Mouse (Mus musculus) myocyte (in vitro differentiated cells): ENCODE data around the gene Prrg2.

Source experiments
- CEBPB ChIP-seq: IDR thresholded peaks from 2 replicates; pipeline ENCODE4 v1.6.1; 2011; ENCODE audit warnings: mild to moderate bottlenecking, moderate library complexity; ENCODE audit not compliant: poor library complexity, insufficient read depth, severe bottlenecking
- MAX ChIP-seq: IDR thresholded peaks from one replicate; pipeline ENCODE4 v1.6.1; 2011; ENCODE audit warnings: low read depth, mild to moderate bottlenecking, control low read depth
- MYOD1 ChIP-seq, 3 experiments: IDR thresholded peaks; one replicate each; pipeline ENCODE4 v1.6.1; 2011; ENCODE audit warnings: control low read depth in 2 of 3, low read depth in 2 of 3, mild to moderate bottlenecking in 2 of 3, moderate library complexity in 1 of 3; ENCODE audit not compliant: insufficient read length in 2 of 3, control insufficient read depth in 1 of 3
- POLR2A ChIP-seq: IDR thresholded peaks from one replicate; pipeline ENCODE4 v1.6.1; 2011; ENCODE audit warnings: low read depth, mild to moderate bottlenecking, control low read depth, moderate library complexity; ENCODE audit not compliant: insufficient read length
- POLR2AphosphoS2 ChIP-seq: IDR thresholded peaks from one replicate; pipeline ENCODE4 v1.6.1; 2011; ENCODE audit warnings: low read depth, control low read depth; ENCODE audit not compliant: insufficient read length
- TCF12 ChIP-seq: IDR thresholded peaks from one replicate; pipeline ENCODE4 v1.6.1; 2011; ENCODE audit warnings: mild to moderate bottlenecking, control low read depth; ENCODE audit not compliant: poor library complexity, insufficient read depth, severe bottlenecking
- USF1 ChIP-seq: IDR thresholded peaks from one replicate; pipeline ENCODE4 v1.6.1; 2011; ENCODE audit warnings: low read depth, mild to moderate bottlenecking, control low read depth, moderate library complexity

GRCm38 (mm10) chr7:45047491-45047890 lies 15.0 kb downstream of the Prrg2 start:
- TF ChIP-seq POLR2AphosphoS2 = no peak
- TF ChIP-seq USF1 = no peak
- no peak for TF ChIP-seq POLR2A
- no peak for TF ChIP-seq CEBPB
- no peak for TF ChIP-seq MAX
- TF ChIP-seq MYOD1 (IDR thresholded peaks at IDR 0.05; ENCODE audit: control insufficient read depth in 1 of 3, insufficient read length in 2 of 3, low read depth in 2 of 3) = no peak
- no peak for TF ChIP-seq TCF12
